8 mouse cellular contexts compared by ENCODE assay signal in genomic region chr14:31669642-31670490, GRCm38 (mm10). TPM values are rescaled to one million over a fixed set of nuclear protein-coding genes. Genes with fewer than 3 reads are reported as not detected.
DNase-seq lines count a peak whose midpoint lies in the region; TF ChIP-seq lines count a peak whose summit lies in the region.

No protein-coding gene starts in this region.

- H3K4me1 ChIP-seq in CH12.LX (ENCODE audit: control insufficient read depth in 1 of 2, insufficient read depth in 2 of 2) = peaks cover 23 to 54% of the 10 kb centered on the region in 2 experiments
- H3K4me1 ChIP-seq in kidney, adult 2 months (ENCODE audit: control insufficient read depth, insufficient read depth, low read length) = 0 out of 2 replicates have a peak, but pooled peaks cover 2% of the 10 kb centered on the region
- peaks cover 37% of the 10 kb centered on the region for H3K4me1 ChIP-seq in olfactory bulb, adult 2 months (ENCODE audit: control insufficient read depth, insufficient read depth, low read length)

- no peak for TF ChIP-seq POLR2A in CH12.LX (IDR thresholded peaks at IDR 0.05; ENCODE audit: low read depth, low read length)
- TF ChIP-seq POLR2A in kidney, adult 2 months (IDR thresholded peaks at IDR 0.05; ENCODE audit: low read depth, low read length) = no peak
- no peak for TF ChIP-seq POLR2A in olfactory bulb, adult 2 months (IDR thresholded peaks at IDR 0.05; ENCODE audit: insufficient read depth, low read depth, low read length)

- TF ChIP-seq CTCF in CH12.LX (conservative IDR thresholded peaks at IDR 0.05 in 1 of 2, IDR thresholded peaks at IDR 0.05 in 1 of 2; ENCODE audit: low read depth in 2 of 2, low read length in 2 of 2) = no peak
- no peak for TF ChIP-seq CTCF in kidney, adult 2 months (conservative IDR thresholded peaks at IDR 0.05; ENCODE audit: insufficient read depth, insufficient read length, low read depth, low read length)
- TF ChIP-seq CTCF in olfactory bulb, adult 2 months (IDR thresholded peaks at IDR 0.05; ENCODE audit: insufficient read depth, low read depth, low read length) = no peak

- WGBS in kidney, adult 2 months = 73% methylated on average over 15 of the region's 15 CpGs
- 36% methylated on average over 15 of the region's 15 CpGs for whole genome bisulfite sequencing in olfactory bulb, adult 2 months

- peak overlapping the region; percentile 33; the same call in 1 of the 2 replicates for H3K4me2 ChIP-seq in CH12.LX (ENCODE audit: insufficient read depth, low read depth, poor library complexity, severe bottlenecking)

- TF ChIP-seq RAD21 in CH12.LX (IDR thresholded peaks at IDR 0.05; ENCODE audit: low read depth, low read length) = no peak

- in situ Hi-C loops in CH12.LX (cut with MboI; ENCODE audit: low pct_ligation_motif_present, low pct_unique_long_range_greater_than_20kb, low sequenced_read_pairs) = no loop called here

- H3K9me3 ChIP-seq in CH12.LX (replicated peaks; ENCODE audit: low read length) = peaks cover 8% of the 10 kb centered on the region

- peak; percentile 47; the same call in 1 of the 2 replicates for TF ChIP-seq EP300 in CH12.LX (IDR thresholded peaks at IDR 0.05; ENCODE audit: low read length)

- peak overlapping the region; percentile 7; the same call in 1 of the 2 replicates for H3K27ac ChIP-seq in CH12.LX (ENCODE audit: insufficient read depth, low read depth)
- H3K27ac ChIP-seq in kidney, adult 2 months (ENCODE audit: insufficient read depth, low read depth, low read length) = peak overlapping the region; percentile 53
- peak overlapping the region; percentile 61 for H3K27ac ChIP-seq in olfactory bulb, adult 2 months (ENCODE audit: insufficient read depth, low read depth, low read length)

- H3K79me2 ChIP-seq in CH12.LX (replicated peaks; ENCODE audit: control insufficient read depth, extremely low read depth, insufficient read depth, poor library complexity, severe bottlenecking) = no peaks in the 10 kb centered on the region

- DNase-seq in CH12.LX (ENCODE audit: extremely low read depth) (peak; percentile 63), adipocyte (ENCODE audit: low spot score) (peak; percentile 77)
- DNase-seq in heart, adult 18-20 months = peak; percentile 67 to 85
- peak; percentile 71 for DNase-seq in kidney, adult 2 months
- peak; percentile 57 for DNase-seq in lung, postnatal 14 days
- DNase-seq in right cerebral cortex, postnatal 25 days = no peak
- no peak for DNase-seq in adrenal gland, adult 18-20 months (ENCODE audit: low spot score in 2 of 2)

- H3K4me3 ChIP-seq in CH12.LX (replicated peaks in 1 of 3; ENCODE audit: low read depth in 2 of 3, low read length in 2 of 3, poor library complexity in 1 of 3) = no peak overlapping the region
- no peak overlapping the region for H3K4me3 ChIP-seq in kidney, adult 2 months (ENCODE audit: insufficient read depth, low read depth, low read length)
- no peak overlapping the region for H3K4me3 ChIP-seq in olfactory bulb, adult 2 months (ENCODE audit: insufficient read depth, low read depth, low read length)

- H3K9ac ChIP-seq in CH12.LX (ENCODE audit: insufficient read depth, low read depth) = no peak overlapping the region

- dilution Hi-C loops in CH12.LX (cut with MboI; ENCODE audit: extremely low pct_ligation_motif_present, extremely low pct_unique_long_range_greater_than_20kb, low sequenced_read_pairs) = no loop called here

- peaks cover 10 to 28% of the 10 kb centered on the region in 2 experiments for H3K36me3 ChIP-seq in CH12.LX (replicated peaks in 1 of 2; ENCODE audit: control insufficient read depth in 1 of 2, insufficient read depth in 1 of 2, low read length in 1 of 2)
- H3K36me3 ChIP-seq in kidney, adult 2 months (ENCODE audit: control insufficient read depth, insufficient read depth, low read length) = no peaks in the 10 kb centered on the region; the same call in 1 of the 2 replicates

- H3K27me3 ChIP-seq in CH12.LX (replicated peaks) = no peaks in the 10 kb centered on the region
- H3K27me3 ChIP-seq in kidney, adult 2 months (replicated peaks; ENCODE audit: control insufficient read depth, insufficient read depth, low read length) = no peaks in the 10 kb centered on the region

TF ChIP-seq in CH12.LX, 34 proteins besides CTCF, POLR2A, EP300 and RAD21:
- TF ChIP-seq MAFK (IDR thresholded peaks at IDR 0.05; ENCODE audit: insufficient replicate concordance, low read length) (no peak), RCOR1 (conservative IDR thresholded peaks at IDR 0.05; ENCODE audit: low read depth, low read length) (no peak), USF2 (conservative IDR thresholded peaks at IDR 0.05; ENCODE audit: low read depth, low read length) (no peak), TCF12 (IDR thresholded peaks at IDR 0.05; ENCODE audit: low read depth, low read length) (0 out of 2 replicates have a peak, but pooled peaks have one; percentile 44), BHLHE40 (IDR thresholded peaks at IDR 0.05; ENCODE audit: low read depth, low read length) (no peak), IRF4 (IDR thresholded peaks at IDR 0.05; ENCODE audit: low read depth, low read length) (no peak; the same call in 1 of the 2 replicates), ELF1 (IDR thresholded peaks at IDR 0.05; ENCODE audit: low read depth, low read length) (peak; percentile 23; the same call in 1 of the 2 replicates), USF1 (IDR thresholded peaks at IDR 0.05; ENCODE audit: low read depth, low read length) (no peak), POLR2AphosphoS2 (IDR thresholded peaks at IDR 0.05; ENCODE audit: low read depth, low read length) (no peak), GABPA (IDR thresholded peaks at IDR 0.05; ENCODE audit: insufficient replicate concordance, low read depth, low read length) (no peak), JUND (conservative IDR thresholded peaks at IDR 0.05; ENCODE audit: low read depth, low read length) (no peak; the same call in 1 of the 2 replicates), MYC (IDR thresholded peaks at IDR 0.05; ENCODE audit: low read depth, low read length) (0 out of 2 replicates have a peak, but pooled peaks have one; percentile 35), NRF1 (IDR thresholded peaks at IDR 0.05; ENCODE audit: low read depth, low read length) (no peak), MEF2A (IDR thresholded peaks at IDR 0.05; ENCODE audit: borderline replicate concordance, low read depth, low read length) (peak; percentile 54; the same call in 1 of the 2 replicates), CHD1 (IDR thresholded peaks at IDR 0.05; ENCODE audit: low read depth, low read length) (no peak), CHD2 (IDR thresholded peaks at IDR 0.05; ENCODE audit: low read length) (no peak), SIN3A (IDR thresholded peaks at IDR 0.05; ENCODE audit: low read length) (no peak), PAX5 (IDR thresholded peaks at IDR 0.05; ENCODE audit: low read length) (no peak), UBTF (IDR thresholded peaks at IDR 0.05; ENCODE audit: low read depth, low read length) (no peak), JUN (IDR thresholded peaks at IDR 0.05; ENCODE audit: insufficient read depth, low read depth, low read length) (no peak), MAZ (IDR thresholded peaks at IDR 0.05; ENCODE audit: low read depth, low read length) (no peak), E2F4 (IDR thresholded peaks at IDR 0.05; ENCODE audit: insufficient replicate concordance, low read depth, low read length) (no peak), HCFC1 (IDR thresholded peaks at IDR 0.05; ENCODE audit: low read depth, low read length) (no peak), ZC3H11A (IDR thresholded peaks at IDR 0.05; ENCODE audit: low read depth, low read length) (no peak), NELFE (IDR thresholded peaks at IDR 0.05; ENCODE audit: low read depth, low read length) (no peak), SMC3 (IDR thresholded peaks at IDR 0.05; ENCODE audit: low read depth, low read length) (no peak), ZMIZ1 (IDR thresholded peaks at IDR 0.05; ENCODE audit: low read depth, low read length) (no peak), TBP (conservative IDR thresholded peaks at IDR 0.05; ENCODE audit: low read depth, low read length) (no peak), KAT2A (IDR thresholded peaks at IDR 0.05; ENCODE audit: insufficient replicate concordance, low read length) (no peak), ETS1 (conservative IDR thresholded peaks at IDR 0.05; ENCODE audit: low read depth, low read length) (peak; percentile 4; the same call in 1 of the 2 replicates), ZKSCAN1 (IDR thresholded peaks at IDR 0.05; ENCODE audit: borderline replicate concordance, low read depth, low read length) (no peak), ZNF384 (IDR thresholded peaks at IDR 0.05; ENCODE audit: low read depth, low read length) (no peak), MXI1 (IDR thresholded peaks at IDR 0.05; ENCODE audit: low read depth, low read length) (no peak), MAX (IDR thresholded peaks at IDR 0.05; ENCODE audit: low read length) (no peak)

RNA-seq across cellular contexts. Expression of gene Hacl1, which starts 28.8 kb away (rescaled TPM):
- total RNA-seq in CH12.LX (2012; rRNA removed) (14.3 and 20.2 TPM in 2 replicates), CH12.LX (2014; rRNA removed) (22.6 and 23.7 TPM in 2 replicates)
- polyA plus RNA-seq in CH12.LX (2012; ENCODE audit: insufficient read length, low read depth) = 13.6 and 13.7 TPM in 2 replicates
- total RNA-seq in heart, adult 18-20 months (2021) = 10 to 100 TPM; 10.9 to 11.5 TPM
- polyA plus RNA-seq in kidney, adult 2 months (2012; rRNA removed) = 129 and 154 TPM in 2 replicates
- polyA plus RNA-seq in olfactory bulb, adult 2 months (2012; ENCODE audit: insufficient read depth, insufficient read length, low replicate concordance, missing spikeins) = not detected in 2 replicates
- total RNA-seq in adrenal gland, adult 18-20 months (2021) = 10 to 100 TPM; 46.3 to 46.8 TPM

RNA-seq across cellular contexts. Expression of gene Btd, which starts 29.0 kb away (rescaled TPM):
- 14.1 and 16.2 TPM in 2 replicates for total RNA-seq in CH12.LX (2012; rRNA removed)
- total RNA-seq in CH12.LX (2014; rRNA removed) = 22.5 and 23.0 TPM in 2 replicates
- 18.2 and 25.4 TPM in 2 replicates for polyA plus RNA-seq in CH12.LX (2012; ENCODE audit: insufficient read length, low read depth)
- 10 to 100 TPM in 1 of 2 experiments, 1 to 10 TPM in 1; 7.8 to 13.2 TPM for total RNA-seq in heart, adult 18-20 months (2021)
- polyA plus RNA-seq in kidney, adult 2 months (2012; rRNA removed) = 119 and 134 TPM in 2 replicates
- polyA plus RNA-seq in olfactory bulb, adult 2 months (2012; ENCODE audit: insufficient read depth, insufficient read length, low replicate concordance, missing spikeins) = not detected in 2 replicates
- 10 to 100 TPM; 41.3 to 57.0 TPM for total RNA-seq in adrenal gland, adult 18-20 months (2021)

RNA-seq across cellular contexts. Expression of gene Gm49387, which starts 29.2 kb away (rescaled TPM):
- total RNA-seq in CH12.LX (2012; rRNA removed) (not detected in 2 replicates), CH12.LX (2014; rRNA removed) (not detected in 2 replicates)
- polyA plus RNA-seq in CH12.LX (2012; ENCODE audit: insufficient read length, low read depth) = 0.71 TPM in 1 of 2 replicates, not detected in the other
- 1 to 10 TPM in 1 of 2 experiments, not detected in 1; 2.1 TPM for total RNA-seq in heart, adult 18-20 months (2021)
- not detected in 2 replicates for polyA plus RNA-seq in kidney, adult 2 months (2012; rRNA removed)
- not detected in 2 replicates for polyA plus RNA-seq in olfactory bulb, adult 2 months (2012; ENCODE audit: insufficient read depth, insufficient read length, low replicate concordance, missing spikeins)
- total RNA-seq in adrenal gland, adult 18-20 months (2021) = not detected

Comparison
In these comparisons a context has a peak if more than half of its experiments do, and no peak if none do; other contexts are left out.
1. DNase-seq: peak in CH12.LX (single experiment), adipocyte (single experiment), heart, adult 18-20 months (2 of 2), kidney, adult 2 months (single experiment) and lung, postnatal 14 days (single experiment); none in right cerebral cortex, postnatal 25 days (single experiment) and adrenal gland, adult 18-20 months (0 of 2).
2. H3K27ac ChIP-seq: peak in every context shown above with its lines; median percentile 61 in olfactory bulb, adult 2 months; 53 in kidney, adult 2 months; 7 in CH12.LX.